Mouse (Mus musculus) T-helper 17 cell (primary cell): ENCODE results near the gene Gpsm3.
"Not testable (repeated sequence)": the region's sequence is repeated elsewhere in the genome, so short reads cannot be mapped to it uniquely, and the experiment has no call there.

Source experiments
- in situ Hi-C, 2 experiments: fragments of 300-600 bp; cut with MboI, MseI; formaldehyde crosslinking; loops; 1 replicate in 1 of 2; 2 replicates in 1 of 2; pipeline ENCODE4 v1.15.1; 2025; ENCODE audit warnings: high pct_unique_total_duplicates in 2 of 2

Gene Gpsm3

DNA sequence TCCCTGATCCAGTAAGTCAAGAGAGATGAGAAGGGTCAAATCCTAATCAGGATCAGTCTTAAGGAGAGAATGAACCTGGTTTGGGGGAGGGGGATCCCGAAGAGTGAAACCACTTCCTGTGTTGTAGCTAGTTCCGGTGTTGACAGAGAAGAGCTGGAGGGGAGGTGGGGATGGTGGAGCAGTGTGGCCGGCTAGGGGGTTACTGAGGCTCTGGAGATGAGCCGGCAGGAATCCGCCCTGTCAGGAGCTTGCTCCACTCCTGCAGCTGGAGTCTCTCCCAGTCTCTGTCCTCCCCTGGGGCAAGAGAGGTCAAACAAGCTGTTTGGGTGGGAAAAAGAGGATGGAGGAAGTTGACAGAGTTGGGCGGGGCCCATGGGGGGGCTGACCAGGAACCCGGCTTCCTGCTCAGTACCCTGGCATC, at the start of gene Gpsm3:
Gene Gpsm3, plus strand, starts transcription at position 126 of the 421 bp plus-strand sequence.
- in situ Hi-C loops: loop anchor here in 1 of 2 experiments (25.0 kb wide), 1 partner anchor 1673 kb away; the partner anchor contains the start of genes Rpp21 and Trim39

DNA sequence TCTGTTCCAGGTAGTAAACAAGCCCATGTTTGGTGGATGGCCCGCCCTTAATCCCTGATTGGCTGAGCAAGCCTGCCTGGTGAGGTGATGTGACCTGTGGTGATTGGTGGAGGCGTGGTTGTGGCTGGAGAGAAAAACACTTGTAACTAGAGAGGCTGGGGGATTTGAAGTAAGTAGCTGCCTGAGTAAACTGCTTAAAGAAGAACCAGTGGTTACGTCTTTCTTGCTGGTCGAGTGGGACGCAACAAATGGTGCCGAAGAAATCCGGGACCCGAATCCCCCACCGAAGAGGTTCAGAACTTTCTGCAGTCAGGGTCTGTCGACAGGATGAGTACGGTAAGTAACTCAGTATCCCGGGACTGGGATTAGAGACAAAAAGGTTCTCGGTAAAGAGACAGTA, 46.0 kb upstream of the Gpsm3 start:
- in situ Hi-C loops: not testable (repeated sequence)

DNA sequence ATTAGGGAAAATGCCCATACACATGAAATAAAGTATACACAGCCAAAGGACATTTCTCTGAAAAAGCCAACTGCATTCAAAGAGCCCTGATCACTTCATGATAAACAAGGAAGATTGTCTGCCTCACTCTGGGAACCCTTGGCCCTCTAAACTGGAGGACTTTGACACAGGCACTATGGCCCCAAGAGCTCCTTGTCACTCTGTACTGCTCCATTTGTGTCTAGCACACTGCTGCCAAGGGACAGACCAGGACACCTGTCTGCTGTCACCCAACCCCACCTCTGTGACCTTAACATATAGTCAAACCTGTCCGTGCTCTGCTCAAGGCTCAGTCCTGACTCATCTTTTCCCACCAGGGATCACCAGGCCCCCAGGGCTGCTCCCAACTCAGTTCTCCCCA, 42.8 kb upstream of the Gpsm3 start:
- in situ Hi-C loops: no loop called here

DNA sequence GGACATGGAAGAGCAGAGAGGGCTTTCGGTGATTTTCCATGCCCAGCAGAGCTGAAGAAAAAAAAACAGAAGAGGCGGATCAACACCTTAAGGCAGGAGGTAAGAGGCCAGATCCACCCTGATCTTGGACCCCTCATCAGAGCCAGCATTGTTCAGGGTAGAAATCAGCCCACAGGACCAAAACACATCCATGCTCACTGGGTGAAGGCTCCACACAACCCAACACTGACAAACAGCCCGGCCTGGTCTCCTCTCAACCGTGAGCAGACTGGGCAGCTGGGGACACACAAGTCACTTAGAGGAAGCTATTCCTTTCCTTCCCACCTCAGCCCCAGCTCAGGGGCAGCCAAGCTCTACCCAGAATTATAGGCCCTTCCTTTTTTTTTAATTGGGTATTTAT, 42.0 kb upstream of the Gpsm3 start:
- in situ Hi-C loops: no loop called here

DNA sequence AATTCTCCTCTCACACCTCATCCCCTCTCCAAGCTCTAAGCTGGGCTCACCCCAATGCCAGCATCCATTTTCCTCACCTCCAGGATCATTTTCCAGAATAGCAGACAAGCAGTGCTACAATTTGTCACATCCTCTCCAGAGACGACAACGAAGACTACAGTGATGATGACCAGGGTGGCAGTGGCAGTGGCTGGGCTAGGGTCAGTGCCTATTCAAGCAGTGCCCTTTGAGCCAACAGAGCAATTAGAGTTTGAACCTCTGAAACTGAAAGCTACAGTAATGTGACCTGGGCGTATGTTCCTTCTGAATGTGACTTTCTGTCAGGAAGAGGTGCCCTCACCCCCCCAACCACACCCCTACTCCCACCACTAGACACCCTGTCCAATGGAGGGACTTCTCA, 40.5 kb upstream of the Gpsm3 start:
- in situ Hi-C loops: no loop called here

DNA sequence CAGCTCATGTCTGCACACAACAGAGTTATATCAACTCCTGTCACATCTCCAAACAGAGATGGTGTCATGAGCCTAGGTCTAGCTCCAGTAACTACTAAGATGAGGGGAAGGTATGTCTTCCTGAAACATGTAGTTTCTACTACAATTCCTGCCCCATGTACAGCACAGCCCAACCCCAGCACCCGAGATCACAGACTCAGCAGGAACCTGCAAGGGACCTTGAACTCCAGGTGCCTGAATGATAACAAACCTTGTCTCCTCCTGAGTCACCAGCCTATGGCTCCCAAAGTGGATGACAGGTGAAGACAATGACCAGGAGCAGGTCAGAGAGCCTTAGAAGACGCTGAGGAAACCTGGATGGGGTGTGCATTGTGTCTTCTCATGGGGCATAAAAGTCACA, 39.8 kb upstream of the Gpsm3 start:
- in situ Hi-C loops: loop anchor here in 1 of 2 experiments (5.0 kb wide), 2 partner anchors 48 to 103 kb away; no protein-coding TSS in a partner anchor

DNA sequence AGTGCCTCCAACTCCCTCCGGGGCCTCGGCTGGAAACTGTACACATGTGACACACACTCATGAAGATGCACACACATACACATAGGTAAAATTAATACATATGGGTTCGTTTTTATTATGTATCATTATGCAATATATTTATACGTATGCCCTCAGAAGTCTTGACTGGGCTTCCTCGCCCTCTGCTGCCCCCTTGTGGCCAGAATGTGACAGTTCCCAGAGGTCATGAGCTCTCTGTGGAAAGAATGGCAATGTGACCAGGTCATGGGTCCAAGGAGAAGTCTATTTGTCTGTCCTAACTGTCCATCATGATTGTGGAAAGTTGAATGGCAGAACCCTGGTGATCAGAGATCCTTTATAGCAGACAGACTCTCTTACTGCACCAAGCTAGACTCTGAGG, 34.1 kb upstream of the Gpsm3 start:
- in situ Hi-C loops: no loop called here

DNA sequence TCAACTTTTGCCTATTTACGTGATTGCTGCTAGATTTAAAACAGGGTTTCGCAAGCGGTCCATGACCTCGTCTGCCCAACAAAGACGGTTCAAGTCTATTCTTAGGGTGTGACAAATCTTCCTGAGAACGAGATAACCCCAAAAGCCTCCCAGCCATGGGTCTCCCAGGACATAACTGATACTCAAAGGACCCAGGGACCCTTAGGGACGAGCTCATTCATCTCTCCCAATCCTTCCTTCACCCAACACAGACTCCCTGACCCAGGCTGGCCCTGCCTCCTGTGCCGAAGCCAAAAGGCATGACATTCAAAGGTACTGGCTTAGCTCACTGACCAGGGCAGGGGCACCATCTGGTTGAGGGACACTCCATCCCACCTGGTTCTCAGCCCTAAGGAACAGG, 33.2 kb upstream of the Gpsm3 start:
- in situ Hi-C loops: no loop called here

DNA sequence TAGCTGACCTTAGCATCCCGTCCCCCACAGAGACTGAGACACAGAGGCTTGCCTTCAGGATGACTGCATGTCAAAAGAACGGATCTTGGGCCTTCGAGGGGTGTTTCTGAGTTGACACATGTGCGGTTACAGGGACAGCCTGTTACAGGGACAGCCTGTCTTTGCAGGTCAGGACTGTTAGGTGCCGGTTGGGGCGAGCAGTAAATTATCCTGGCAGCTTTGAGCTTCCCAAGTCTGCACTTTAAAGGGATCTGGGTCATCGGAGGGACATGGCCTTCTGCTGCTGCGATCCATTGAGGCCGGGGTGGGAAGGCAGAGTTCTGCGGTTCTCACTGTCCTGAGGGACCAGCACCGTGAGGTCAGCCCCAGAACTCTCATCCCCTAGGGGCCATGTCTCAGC, 32.2 kb upstream of the Gpsm3 start:
- in situ Hi-C loops: no loop called here

DNA sequence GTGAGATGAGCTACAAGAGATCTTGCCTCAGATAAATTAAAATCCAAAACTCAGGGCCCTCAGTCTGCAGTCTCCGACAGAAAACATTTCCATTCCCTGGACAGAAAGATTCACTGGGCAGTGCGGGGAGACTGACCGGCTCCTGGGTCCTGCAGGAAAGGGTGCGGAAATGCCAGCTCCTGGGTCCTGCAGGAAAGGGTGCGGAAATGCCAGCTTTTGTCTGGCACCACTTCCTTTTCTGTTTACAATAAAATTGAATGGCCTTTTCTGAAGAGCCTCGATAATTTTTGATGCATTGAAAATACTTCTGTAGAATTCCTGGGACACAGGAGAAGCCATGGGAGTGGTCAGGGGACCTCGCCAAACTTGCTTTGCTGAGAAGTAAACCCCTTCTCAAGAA, 30.5 kb upstream of the Gpsm3 start:
- in situ Hi-C loops: no loop called here

DNA sequence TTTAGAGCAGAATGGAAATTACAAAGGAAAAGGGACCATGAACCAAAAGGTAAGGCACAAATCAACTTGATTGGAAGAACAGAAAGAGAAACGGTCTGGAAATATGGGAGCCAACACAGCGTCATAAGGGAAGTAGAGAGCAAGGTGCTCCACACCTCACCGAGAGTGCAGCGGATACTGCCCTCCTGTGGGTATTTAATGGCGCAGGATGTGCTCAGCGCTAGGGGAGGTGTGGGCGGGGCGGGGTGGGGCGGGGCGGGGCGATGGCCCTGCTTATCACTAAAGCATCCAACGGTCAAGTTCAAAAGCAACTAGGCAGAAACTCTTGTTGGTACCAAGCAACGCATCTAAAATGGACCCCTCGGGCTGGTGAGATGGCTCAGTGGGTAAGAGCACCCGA, 29.7 kb upstream of the Gpsm3 start:
- in situ Hi-C loops: loop anchor here in 1 of 2 experiments (10.0 kb wide), 2 partner anchors 155 to 415 kb away; partner anchors contain the start of gene H2-DMb2

DNA sequence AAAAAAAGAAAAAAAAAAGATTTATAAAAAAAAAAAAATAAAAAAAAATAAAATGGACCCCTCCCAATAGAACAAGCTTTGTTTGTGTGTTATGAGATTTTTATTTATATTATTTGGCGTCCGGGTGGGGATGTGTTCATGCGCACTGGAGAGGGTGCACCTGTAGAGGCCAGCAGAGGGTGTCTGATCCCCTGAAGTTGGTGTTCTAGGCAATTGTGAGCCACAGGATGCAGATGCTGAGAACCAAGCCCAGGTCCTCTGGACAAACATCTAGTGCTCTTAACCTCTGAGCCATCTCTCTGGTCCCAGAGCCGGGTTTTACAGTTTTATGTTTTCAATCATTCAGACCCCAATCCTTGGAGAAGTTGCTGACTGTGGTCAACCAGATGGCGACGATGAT, 29.2 kb upstream of the Gpsm3 start:
- in situ Hi-C loops: loop anchor here in 1 of 2 experiments (10.0 kb wide), 2 partner anchors 154 to 416 kb away; partner anchors contain the start of gene H2-DMb2

DNA sequence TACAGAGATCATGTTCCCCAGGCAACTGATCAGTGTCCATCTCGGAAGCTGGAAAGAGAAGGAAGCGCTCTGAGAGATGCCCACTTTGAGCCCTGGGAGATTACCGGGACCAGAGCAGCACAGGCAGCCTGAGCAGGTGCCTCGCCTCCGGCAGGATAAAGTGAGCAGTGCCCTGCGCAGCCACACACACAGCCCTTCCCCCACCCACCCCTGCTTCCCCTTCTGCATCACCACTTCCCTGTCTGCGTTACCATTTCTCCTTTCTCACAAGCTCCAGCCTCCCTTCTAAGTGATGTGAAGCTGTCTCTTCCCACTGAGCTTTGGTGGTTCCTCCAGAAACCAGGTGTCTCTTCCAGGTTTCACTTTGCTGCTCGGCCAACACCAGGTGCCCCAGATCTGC, 28.4 kb upstream of the Gpsm3 start:
- in situ Hi-C loops: loop anchor here in 1 of 2 experiments (10.0 kb wide), 2 partner anchors 154 to 416 kb away; partner anchors contain the start of gene H2-DMb2

DNA sequence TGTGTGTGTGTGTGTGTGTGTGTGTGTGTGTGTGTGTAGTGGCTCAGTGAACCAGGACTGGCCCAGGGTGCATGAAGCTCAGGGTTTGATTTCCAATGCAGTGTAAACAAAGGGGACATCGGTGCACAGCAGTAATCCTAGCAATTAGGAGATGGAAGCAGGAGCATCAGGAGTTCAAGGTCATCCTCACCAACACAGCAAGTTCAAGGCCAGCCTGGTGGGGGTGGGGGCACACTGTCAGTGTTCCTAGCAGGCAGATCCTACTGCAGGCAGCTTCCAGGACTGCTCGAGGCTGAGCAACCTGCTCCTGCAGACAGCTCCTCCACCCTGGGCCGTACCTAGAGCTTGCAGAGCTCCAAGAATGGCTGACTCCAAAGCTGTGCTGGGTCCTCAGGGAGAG, 27.0 kb upstream of the Gpsm3 start:
- in situ Hi-C loops: loop anchor here in 1 of 2 experiments (10.0 kb wide), 2 partner anchors 152 to 418 kb away; partner anchors contain the start of gene H2-DMb2

DNA sequence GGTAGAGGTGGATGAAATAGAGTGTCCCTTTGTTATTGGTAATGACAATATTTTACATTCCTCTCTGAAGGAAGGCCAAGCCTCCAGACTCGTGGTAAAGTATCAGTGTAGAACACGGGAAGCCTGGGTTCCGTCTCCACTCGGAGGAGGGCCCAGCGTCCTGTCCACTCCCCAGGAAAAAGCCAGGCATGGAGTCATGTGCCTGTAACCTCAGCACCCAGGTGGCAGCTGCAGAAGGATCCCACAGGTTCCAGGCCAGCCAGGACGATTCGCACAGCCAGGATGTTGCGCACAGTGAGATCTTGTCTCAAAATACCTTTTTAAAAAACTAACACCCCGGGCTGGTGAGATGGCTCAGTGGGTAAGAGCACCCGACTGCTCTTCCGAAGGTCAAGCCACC, 26.3 kb upstream of the Gpsm3 start:
- in situ Hi-C loops: loop anchor here in 1 of 2 experiments (10.0 kb wide), 2 partner anchors 151 to 419 kb away; partner anchors contain the start of gene H2-DMb2

DNA sequence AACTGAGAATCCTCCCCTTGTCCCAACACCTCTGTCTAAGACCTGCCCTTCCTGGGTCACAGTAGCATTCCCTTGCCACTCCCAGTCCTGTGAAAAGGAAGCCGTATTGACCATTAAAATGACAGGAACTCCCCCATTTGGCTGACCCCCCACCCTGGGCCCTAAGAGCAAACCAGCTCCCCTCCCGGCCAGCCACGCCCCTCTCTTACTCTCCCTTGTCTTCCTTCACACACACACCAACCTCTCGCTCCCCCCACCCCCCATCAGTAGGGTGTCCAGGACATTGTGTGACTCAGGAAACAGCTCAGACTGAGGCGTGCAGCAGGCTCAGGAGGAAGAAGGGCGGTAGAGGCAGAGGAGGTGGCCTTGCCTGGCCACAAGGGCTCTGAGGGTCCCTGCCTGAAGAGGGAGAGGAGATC, 25.6 kb upstream of the Gpsm3 start, which contains the start of gene Notch4:
Gene Notch4, plus strand, starts transcription at position 266 of the 419 bp plus-strand sequence.
- in situ Hi-C loops: loop anchor here in 1 of 2 experiments (10.0 kb wide), 2 partner anchors 151 to 419 kb away; partner anchors contain the start of gene H2-DMb2

DNA sequence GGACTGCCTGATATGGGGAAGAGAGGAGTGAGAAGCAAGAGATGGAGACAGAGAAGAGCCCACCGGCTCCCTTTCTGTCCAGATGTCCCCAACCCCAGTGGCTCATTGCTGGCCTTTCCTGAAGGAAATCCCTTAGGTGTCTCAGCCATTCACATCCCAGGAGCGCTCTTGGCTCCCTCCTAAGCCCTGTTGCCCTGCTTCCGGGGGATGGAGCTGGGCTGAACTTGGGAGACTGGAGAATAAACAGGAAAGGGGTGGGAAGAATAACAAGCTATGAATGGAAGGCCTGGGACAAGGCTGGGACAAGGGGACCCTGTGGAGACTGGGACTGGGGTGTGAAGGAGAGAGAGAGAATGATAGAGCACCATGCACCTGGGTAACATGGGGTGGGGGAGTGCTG, 24.8 kb upstream of the Gpsm3 start:
- in situ Hi-C loops: loop anchor here in 1 of 2 experiments (10.0 kb wide), 2 partner anchors 150 to 420 kb away; partner anchors contain the start of gene H2-DMb2

DNA sequence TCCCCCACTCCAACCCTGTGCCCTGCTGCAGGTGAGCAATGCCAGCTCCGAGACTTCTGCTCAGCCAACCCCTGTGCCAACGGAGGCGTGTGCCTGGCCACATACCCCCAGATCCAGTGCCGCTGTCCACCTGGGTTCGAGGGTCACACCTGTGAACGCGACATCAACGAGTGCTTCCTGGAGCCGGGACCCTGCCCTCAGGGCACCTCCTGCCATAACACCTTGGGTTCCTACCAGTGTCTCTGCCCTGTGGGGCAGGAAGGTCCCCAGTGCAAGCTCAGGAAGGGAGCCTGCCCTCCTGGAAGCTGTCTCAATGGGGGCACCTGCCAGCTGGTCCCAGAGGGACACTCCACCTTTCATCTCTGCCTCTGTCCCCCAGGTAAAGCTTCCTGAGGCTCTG, 22.3 kb upstream of the Gpsm3 start:
- in situ Hi-C loops: loop anchor here in 1 of 2 experiments (10.0 kb wide), 2 partner anchors 147 to 423 kb away; partner anchors contain the start of gene H2-DMb2

DNA sequence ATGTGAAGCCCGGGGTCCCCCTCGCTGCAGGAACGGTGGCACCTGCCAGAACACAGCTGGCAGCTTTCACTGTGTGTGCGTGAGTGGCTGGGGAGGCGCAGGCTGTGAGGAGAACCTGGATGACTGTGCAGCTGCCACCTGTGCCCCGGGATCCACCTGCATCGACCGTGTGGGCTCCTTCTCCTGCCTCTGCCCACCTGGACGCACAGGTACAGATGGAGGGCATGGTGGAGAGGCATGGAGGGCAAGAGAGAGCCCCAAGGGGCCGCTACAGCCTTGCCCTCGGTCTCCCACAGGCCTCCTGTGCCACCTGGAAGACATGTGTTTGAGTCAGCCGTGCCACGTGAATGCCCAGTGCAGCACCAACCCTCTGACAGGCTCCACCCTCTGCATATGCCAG, 21.2 kb upstream of the Gpsm3 start:
- in situ Hi-C loops: loop anchor here in 1 of 2 experiments (10.0 kb wide), 2 partner anchors 146 to 424 kb away; partner anchors contain the start of gene H2-DMb2

DNA sequence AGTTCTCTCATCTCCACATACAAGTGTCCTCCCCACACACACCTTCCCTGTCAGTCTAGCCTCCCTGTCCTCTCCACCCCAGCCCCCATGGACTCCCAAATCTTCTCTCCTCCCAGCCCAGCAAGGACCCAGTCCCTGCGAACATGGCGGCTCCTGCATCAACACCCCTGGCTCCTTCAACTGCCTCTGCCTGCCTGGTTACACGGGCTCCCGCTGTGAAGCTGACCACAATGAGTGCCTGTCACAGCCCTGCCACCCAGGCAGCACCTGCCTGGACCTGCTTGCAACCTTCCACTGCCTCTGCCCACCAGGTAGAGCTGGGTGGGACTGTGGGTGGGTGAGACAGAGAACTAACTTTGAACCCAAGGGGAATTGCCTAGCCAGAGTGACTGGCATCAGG, 19.7 kb upstream of the Gpsm3 start:
- in situ Hi-C loops: loop anchor here in 1 of 2 experiments (10.0 kb wide), 2 partner anchors 145 to 425 kb away; partner anchors contain the start of gene H2-DMb2

DNA sequence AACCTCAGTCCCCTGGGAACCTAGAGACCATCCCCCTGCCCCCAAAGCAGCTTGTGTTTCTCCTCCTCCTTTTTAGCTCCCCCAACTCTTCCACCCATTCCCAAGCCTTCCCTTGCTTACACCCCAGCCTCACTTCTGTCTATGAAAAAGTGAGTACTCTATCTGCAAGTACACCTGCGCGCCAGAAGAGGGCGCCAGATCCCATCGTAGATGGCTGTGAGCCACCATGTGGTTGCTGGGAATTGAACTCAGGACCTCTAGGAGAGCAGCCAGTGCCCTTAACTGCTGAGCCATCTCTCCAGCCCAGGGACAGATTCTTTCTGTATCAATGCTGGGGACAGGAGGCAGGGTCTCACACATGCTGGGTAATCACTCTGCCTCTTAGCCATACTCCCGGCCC, 17.7 kb upstream of the Gpsm3 start:
- in situ Hi-C loops: no loop called here

DNA sequence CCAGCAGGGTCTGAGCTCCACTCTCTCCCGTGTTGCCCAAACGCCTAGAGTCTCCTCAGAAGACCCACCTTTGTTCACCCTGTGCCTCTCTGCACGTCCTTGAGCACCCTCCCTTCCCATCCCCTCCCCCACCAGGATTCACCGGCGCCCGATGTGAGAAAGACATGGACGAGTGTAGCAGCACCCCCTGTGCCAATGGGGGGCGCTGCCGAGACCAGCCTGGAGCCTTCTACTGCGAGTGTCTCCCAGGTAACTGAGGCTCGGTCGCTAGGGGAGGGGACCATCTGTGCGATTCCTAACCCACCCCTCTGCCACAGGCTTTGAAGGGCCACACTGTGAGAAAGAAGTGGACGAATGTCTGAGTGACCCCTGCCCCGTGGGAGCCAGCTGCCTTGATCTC, 17.2 kb upstream of the Gpsm3 start:
- in situ Hi-C loops: no loop called here

DNA sequence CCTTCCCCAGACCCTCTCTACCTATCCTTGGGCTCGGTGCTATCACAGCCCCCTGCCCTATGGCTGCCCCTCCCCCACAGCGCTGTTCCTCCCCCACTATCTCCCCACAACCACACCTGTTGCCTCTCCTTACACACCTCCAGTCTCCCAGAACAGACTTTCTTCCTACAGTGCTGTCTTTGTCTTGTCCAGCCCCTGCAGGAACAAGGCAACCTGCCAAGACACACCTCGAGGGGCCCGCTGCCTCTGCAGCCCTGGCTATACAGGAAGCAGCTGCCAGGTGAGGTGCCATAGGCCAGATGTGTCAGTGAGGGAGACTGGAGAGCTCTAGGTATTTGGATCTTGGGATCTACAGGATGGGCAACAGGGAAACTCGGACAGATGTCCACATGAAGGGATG, 13.0 kb upstream of the Gpsm3 start:
- in situ Hi-C loops: loop anchor here in 1 of 2 experiments (25.0 kb wide), 1 partner anchor 1686 kb away; the partner anchor contains the start of genes Rpp21 and Trim39
